In the genomic region with DNA sequence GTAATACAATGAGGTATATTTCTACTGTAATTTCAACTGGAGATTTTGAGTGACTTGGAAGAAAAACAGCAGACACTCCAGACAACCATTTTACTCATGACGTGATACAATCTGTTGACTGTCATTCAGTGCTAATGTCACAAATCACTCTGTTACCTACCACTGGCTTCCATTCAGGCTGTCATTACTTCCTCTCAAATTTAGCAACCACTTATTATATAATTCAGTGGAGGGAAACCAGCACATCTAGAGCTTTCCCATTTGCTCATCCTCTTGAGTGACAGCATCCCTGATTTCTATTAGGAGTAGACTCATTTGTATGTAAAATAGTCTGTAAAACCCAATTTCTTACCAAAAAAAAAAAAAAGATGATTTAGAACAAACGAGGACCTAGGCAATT, we compare ENCODE assay signal across 19 mouse cellular contexts.
"Had no signal": no experiment of that assay in that cellular context is flagged by ENCODE, and none has a peak within 500 bp of the region (broad histone marks: within the 10 kb centered on the region; RNA-seq: fewer than 3 reads in every experiment).

No protein-coding gene starts in this region.

- H3K36me3 ChIP-seq: limb, embryonic 10.5 days; limb, embryonic 13.5 days; liver, embryonic 13.5 days; midbrain, embryonic 10.5 days; midbrain, embryonic 13.5 days had no signal

- H3K9ac ChIP-seq: limb, embryonic 13.5 days; liver, embryonic 13.5 days; midbrain, embryonic 13.5 days had no signal

- H3K27me3 ChIP-seq: limb, embryonic 13.5 days; liver, embryonic 13.5 days; megakaryocyte, embryonic 14.5 days; midbrain, embryonic 13.5 days had no signal

- H3K27ac ChIP-seq: kidney, postnatal 0 days; layer of hippocampus, adult 2 months; limb, embryonic 10.5 days; limb, embryonic 13.5 days; liver, embryonic 13.5 days; midbrain, embryonic 10.5 days; midbrain, embryonic 13.5 days; stomach, postnatal 0 days had no signal

- H3K4me2 ChIP-seq: limb, embryonic 13.5 days; liver, embryonic 13.5 days; midbrain, embryonic 13.5 days had no signal

- H3K9me3 ChIP-seq: limb, embryonic 10.5 days; limb, embryonic 13.5 days; liver, embryonic 13.5 days; megakaryocyte, embryonic 14.5 days; midbrain, embryonic 10.5 days; midbrain, embryonic 13.5 days had no signal

- DNase-seq: kidney, postnatal 25 days; layer of hippocampus, adult 9-11 months; liver; liver, embryonic 13.5 days; lung, adult 2 months; lung, postnatal 14 days; lung, postnatal 4 days; thymus, adult 2 months; thymus, postnatal 14 days; thymus, postnatal 4 days had no signal

- H3K4me1 ChIP-seq: limb, embryonic 10.5 days; limb, embryonic 13.5 days; liver, embryonic 13.5 days; megakaryocyte, embryonic 14.5 days; midbrain, embryonic 10.5 days; midbrain, embryonic 13.5 days had no signal

- ATAC-seq: midbrain, embryonic 13.5 days; midbrain, embryonic 16.5 days had no signal

- H3K4me3 ChIP-seq: layer of hippocampus, adult 2 months; limb, embryonic 10.5 days; limb, embryonic 13.5 days; liver, embryonic 13.5 days; megakaryocyte, embryonic 14.5 days; midbrain, embryonic 10.5 days; midbrain, embryonic 13.5 days had no signal
